Mouse (Mus musculus) E14TG2a.4 (cell line): ENCODE results near the gene Cyp2g1.
"Not testable (repeated sequence)": the region's sequence is repeated elsewhere in the genome, so short reads cannot be mapped to it uniquely, and the experiment has no call there.

Experiments used
- CTCF ChIP-seq: conservative IDR thresholded peaks from 2 replicates; pipeline ENCODE4 v1.5.1; 2014; ENCODE audit warnings: low read length
- NANOG ChIP-seq: IDR thresholded peaks from 2 replicates; pipeline ENCODE4 v1.6.1; 2014; ENCODE audit warnings: borderline replicate concordance, low read length, mixed read lengths
- POU5F1 ChIP-seq: IDR thresholded peaks from 2 replicates; pipeline ENCODE4 v1.6.1; 2014; ENCODE audit warnings: low read length, borderline replicate concordance

DNA sequence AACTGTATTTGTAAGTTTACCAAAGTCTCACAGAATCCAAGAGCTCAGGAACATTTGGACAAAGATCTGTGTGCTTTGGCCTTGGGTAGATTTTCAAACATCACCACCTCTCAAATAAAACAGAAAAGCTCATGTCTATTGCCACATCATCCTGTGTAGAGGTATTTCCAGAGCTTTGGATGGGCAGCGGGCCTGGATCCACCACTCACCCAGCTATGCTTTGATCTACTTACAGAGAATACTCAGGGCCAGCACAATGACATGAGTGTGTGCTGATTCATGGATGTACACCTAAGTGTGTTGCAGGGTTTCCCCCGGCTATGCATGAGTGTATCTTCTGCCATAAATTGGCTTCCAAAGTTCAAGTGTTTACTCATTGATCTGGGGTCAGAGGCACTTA, 34.7 kb downstream of the Cyp2g1 start:
- TF ChIP-seq CTCF, POU5F1, NANOG: not testable (repeated sequence)
